Mouse (Mus musculus) kidney, adult 11 months (tissue): Measurements from ENCODE around the gene Krt12.

Source experiments
- DNase-seq: peaks from one replicate; pipeline ENCODE4 v3.0.0; 2022

The Krt12 gene

DNA sequence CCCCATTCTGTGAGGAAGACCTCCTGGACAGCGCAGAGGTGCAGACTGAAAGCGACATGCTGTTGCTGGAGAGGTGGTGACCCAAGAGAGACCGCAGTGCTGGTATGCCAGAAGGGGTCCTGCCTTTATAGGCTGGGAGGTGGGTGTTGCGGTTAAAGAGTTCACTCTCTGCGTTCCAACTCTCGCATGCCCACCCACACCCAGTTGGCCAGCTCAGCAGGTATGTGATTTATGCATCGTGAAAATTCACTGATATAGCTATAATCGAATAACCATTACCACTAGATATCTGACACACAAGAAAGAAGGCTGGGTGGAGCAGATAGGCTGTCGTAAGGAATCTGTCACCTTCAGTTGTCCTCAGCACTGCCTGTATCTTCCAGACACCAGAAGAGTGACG lies at the start of gene Krt12:
TSS of gene Krt12 (minus strand) at position 101 of the 400 bp plus-strand sequence.
- DNase-seq: no peak

DNA sequence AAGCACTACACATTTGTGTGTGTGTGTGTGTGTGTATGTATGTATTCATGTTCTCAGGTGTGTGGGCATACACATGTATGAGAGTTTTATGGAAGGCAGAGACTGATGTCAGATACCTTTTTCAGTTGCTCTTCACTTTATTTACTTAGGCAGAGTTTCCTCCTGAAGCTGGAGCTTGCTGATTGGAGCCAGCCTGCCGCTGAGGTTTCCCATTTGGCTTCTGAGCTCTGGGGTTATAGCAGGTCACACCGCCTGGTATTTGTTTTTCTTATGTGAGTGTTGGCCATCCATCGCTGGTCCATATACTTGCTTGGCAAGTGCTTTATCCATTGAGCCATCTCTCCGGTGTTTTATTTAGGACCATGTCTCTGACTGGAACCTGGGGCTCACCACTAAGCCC lies 47.2 kb upstream of the Krt12 start:
- DNase-seq: no peak

DNA sequence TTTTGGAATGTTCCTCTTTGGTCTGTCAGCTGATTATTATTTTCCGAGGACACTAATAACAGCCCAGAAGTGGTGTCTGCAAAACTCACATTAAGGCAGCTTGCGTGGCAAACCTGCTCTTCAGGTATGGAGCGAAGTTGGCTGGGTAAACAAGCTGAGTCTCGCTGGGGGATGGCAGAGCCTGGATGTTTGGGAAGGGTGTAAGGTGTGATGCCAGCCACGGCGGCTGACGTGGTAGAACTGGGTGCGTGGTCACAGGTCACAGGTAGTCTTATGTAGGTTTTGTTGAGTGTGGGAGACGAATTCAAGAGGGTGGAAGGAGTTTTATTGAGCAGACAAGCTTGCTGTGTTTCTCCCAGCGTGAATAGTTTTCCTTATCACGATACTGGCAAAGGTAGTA lies 46.5 kb upstream of the Krt12 start:
- no peak for DNase-seq

DNA sequence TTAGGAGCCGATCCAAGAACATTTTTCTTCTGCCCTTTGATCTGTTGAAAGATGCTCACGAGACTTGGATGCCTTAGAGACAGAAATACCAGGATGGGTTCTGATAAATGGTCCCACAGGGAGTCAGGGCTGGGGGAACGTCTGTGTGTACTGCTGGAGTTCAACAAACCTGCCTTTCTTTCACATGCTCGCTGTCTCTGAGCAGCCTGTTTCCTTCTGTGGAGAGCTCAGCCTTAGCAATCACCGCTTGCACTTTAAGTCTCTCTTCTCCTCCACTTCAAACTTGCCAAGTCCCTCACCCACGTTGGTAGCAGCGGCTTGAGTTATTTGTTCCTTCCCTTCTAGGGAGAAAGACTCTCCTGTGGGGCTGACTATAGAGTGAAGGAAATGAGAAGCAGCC lies 44.3 kb upstream of the Krt12 start:
- no peak for DNase-seq

DNA sequence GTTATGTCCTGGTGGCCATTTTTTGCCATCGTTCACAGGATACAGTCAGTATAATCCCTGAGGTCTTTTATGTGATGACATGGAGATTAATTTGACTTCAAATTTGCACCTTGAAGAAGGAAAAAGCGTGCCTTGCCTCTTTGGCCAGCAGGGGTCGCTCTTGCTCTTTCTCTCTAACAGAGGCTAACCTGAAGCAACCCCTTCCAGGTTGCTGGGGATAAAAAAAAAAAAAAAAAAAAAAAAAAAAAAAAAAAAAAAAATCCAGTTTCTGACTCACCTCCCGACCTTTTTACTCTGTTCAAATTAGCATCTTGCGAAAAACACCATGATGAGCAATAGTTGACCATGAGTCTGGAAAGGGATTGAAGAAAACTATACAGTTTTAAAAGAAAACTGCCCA lies 42.8 kb upstream of the Krt12 start:
- peak; percentile 58 for DNase-seq

DNA sequence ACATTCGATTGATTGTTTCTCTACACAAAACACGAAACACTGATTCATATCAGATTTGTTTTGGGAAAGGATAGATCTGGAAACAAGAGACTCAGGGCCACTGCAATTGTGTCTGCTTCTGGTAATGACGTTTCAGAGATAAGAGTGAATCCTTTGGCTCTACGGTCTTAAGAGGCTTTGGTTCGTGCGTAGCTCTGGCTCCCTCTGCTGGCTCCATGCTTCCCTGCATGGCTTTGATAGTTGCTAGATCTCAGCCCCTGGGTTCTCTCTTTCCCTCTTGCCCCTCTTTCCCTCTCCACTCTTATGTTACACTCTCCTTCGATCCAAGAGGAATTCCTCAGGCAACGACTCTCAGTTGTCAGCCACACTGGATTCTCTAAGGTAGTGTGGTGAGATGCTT lies 41.1 kb upstream of the Krt12 start:
- peak; percentile 35 for DNase-seq

DNA sequence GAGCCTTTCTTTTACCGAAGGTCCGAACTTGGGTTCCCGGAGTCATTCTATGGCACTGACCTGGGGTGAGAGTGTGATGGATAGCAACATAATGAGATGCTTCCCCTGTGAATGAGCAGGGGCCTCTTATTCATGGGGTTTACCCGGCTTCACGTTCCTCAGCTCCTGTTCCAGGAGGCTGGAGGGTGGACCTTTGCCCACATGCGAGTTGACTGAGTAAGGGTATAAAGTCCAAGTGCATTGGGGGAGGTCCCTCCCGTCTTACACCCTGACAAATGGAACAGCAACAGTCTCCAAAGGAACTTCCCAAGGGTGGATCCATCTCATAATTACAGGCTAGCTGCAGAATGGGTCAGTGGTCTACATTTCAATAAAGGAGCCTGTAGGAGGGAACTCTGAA lies 39.7 kb upstream of the Krt12 start:
- peak; percentile 88 for DNase-seq

DNA sequence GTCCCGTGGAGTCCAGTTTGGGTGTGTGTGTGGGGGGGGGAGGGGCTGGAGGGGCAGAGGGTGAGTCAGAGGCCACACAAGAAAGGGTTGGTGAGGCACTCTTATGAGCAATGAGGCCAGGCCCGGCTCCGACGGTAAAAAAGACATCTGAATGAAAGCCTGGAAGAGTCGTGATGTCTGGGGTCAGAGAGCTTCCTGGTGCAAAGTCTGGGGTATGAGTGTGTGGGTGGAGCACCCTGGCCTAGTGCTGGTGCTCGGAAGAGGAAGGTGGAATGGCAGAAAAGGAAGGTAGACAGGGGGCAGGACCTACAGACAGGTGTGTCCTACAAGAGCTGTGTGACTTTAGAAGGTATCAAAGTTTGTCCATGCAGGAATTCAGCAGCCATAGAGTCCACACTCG lies 36.8 kb upstream of the Krt12 start:
- DNase-seq: no peak

DNA sequence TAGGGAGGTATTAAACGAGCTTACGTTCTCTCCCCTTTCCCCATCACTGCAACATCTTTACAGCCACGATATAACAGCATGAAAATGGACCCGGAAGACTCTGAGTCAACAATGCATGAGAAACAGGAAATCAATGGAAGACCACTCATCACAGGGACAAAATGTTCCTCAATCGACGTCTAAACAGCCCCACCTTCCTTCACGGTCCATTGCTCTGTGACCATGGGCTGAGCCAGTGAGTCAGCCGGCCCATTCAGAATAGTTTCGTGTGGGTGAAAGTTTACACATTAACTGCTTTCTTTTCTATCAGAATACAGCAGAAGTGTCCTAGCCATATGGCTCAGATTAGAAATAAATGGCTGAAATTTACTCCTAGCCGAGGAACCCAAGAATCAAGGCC lies 32.7 kb upstream of the Krt12 start:
- peak; percentile 24 for DNase-seq

DNA sequence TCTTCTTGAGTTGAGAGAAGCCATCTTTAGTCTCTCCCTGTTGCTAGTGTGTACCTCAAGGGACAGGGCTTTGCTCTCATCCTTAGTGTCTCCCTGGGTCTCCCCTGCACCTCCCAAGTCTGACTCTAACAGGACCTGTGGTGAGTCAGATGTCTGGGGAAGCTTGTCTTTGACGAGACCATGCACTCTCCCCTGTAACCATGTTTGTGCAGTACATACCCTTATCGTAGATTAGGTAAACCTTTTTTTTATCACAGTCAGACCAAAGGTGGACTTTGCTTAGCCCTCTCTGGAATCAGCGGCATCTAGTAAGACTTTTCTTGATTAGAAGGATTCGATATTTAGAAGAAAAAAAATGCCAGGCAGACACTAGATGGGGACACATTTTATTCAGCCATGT lies 32.0 kb upstream of the Krt12 start:
- no peak for DNase-seq

DNA sequence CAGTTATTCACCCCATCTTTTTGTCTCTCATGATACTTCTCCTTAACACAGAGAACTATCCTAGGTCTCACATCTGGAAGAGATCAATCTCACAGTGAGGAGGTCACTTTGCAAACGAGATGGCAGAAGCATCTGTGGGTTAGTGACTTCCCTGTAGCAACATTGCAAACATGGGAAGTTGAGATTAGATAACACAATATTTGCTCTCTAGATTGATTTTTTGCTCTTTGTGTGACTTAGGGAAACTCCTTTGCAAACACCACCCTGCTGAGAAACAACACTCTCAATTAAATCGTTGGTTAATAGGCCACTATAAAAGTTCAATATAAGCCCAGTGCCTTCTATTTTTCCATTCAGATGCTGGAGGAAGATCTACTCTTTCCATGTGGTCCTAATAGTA lies 26.7 kb upstream of the Krt12 start:
- no peak for DNase-seq

DNA sequence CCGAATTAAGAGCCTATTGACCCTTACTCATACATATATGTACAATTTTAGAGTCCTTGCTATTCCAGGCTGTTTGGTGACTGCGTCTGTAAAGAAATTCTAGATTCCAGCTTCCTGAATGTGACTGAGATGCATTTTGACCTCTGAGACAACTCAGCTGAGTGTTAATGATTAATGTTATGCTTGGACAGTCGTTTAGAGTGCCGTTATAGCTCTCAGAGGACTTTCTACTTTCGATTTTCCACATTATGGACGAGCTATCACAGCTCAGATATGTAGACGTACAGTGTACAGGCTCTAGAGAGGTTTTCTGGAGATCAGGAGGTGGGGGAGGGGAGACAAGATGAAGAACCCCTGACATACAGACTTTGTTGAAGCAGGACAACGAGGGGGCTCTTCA lies 19.2 kb upstream of the Krt12 start:
- peak; percentile 15 for DNase-seq

DNA sequence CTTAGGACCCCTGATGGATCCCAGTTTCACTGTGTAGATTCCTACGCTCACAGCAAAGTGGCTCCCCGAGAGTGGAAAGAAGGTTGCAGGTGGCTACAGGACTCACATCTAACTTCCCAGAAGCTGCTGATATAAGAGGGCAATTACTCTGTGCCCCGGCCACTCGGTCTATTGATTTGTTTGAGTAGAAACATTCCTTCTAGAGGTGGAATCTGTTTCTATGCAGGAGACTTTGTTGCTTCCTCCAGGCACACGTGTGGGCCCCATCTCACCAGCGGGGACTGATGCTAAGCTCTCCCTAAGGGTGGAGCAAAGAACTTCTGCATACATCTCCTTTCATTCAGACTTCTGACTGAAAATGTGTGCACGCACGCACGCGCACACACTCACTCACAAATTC lies 17.4 kb upstream of the Krt12 start:
- no peak for DNase-seq

DNA sequence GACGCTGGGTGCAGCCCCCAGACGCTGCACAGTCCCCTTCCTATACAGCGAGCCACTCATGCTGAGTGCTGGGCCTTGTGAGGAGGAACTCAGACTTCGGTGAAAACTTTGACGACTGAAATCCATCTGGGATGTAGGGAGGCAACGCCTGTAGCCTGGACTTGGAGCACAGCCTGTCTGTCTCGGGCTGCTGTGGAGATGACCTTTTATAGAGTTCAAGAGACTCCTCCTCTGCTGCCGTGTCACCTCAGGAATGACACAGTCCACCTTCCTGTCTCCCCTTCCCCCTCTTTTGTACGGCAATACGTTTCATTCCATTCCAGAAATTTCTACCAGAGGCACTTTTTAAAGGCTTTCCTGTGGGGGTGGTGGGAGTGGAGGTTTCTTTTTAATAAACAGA lies 15.9 kb upstream of the Krt12 start, which contains the start of gene Krt20:
TSS of gene Krt20 (minus strand) at position 179 of the 400 bp plus-strand sequence.
- no peak for DNase-seq

DNA sequence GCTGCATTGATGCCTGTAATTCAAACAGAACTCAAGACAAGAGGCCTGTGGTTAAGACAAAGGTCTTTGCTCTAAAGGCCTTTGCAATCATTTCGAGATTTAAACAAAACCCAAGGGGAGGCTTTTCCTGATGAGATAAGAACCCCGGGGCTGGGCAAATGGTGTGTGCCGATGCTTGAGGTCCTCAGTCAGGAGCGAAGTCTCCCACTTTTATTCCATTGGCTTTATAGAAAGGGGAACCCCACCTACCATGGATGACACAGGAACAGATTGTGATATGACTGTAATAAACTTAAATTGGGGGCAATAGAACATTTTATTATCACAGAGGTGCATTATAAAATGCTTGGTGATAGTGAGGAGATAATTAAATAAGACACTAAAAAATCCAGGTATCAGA lies 14.6 kb upstream of the Krt12 start:
- no peak for DNase-seq

DNA sequence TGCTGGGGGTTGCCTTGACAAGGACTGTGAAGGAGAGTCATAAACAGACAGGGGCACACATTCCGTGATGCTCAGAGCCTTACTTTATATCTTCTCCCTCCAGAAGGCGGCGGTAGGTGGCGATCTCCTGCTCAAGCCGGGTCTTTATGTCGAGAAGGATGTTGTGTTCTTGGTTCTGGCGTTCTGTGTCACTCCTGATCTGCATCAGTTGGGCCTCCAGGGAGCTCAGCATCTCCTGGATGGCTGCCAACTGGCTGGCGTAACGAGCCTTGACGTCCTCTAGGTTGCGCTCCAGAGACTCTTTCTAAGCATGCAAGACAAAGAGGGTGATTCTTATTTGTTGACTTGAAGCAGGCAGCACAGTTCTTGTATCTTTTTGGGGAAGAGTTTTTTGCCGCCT lies 8.6 kb upstream of the Krt12 start:
- peak; percentile 36 for DNase-seq

DNA sequence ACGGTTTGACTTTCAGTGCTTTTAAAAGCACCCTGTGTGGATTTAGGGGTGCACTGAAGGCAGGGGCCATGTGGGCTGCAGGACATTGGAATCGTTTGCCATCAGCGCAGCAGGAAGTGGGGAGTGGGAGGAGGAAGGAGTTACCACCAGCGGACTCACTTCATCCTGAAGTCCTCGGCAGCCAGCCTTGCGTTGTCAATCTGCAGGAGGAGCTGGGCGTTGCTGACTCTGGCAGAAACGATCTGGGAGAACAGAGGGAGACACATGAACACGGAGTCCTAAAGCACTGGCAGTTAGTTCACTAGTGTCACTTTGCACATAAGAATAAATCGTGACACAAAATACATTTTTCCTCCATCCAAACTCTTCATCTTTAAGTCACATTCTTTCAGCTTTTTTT lies 1.5 kb downstream of the Krt12 start:
- no peak for DNase-seq

DNA sequence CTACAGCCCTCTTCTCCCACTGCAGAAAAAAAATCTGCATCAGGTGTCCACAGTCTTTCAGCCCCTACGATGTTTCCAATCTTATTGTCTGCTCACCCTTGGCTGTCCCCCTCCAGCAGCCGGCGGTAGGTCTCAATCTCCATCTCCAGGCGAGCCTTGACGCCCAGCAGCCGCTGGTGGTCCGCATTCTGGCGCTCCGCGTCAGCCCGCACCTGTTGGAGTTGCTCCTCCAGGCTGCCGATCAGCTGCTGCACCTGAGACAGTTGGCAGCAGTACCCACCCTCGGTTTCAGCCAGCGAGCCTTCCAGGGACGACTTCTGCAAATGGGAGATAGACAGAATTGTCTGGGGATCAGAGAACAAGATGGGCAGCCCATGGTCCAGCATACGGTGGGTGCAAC lies 4.2 kb downstream of the Krt12 start:
- DNase-seq: no peak

DNA sequence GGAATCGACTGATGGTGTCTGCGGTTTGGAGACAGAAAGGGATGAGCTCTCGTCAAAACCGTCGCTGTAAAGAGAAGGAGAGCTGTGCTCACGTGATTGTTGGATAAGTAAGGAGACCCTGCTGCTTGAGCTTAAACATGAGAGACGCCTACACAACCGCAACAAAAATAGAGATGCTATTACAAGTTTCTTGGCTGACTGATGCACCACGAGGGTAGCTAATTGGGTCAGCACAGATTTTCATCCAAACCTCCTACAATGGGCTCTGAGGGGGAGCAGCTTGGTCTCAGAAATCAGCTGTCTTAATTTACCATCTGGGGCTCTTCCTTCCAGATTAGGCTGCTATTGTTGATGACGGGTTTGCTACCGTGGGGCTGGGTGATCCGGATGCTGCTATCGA lies 5.2 kb downstream of the Krt12 start:
- no peak for DNase-seq

DNA sequence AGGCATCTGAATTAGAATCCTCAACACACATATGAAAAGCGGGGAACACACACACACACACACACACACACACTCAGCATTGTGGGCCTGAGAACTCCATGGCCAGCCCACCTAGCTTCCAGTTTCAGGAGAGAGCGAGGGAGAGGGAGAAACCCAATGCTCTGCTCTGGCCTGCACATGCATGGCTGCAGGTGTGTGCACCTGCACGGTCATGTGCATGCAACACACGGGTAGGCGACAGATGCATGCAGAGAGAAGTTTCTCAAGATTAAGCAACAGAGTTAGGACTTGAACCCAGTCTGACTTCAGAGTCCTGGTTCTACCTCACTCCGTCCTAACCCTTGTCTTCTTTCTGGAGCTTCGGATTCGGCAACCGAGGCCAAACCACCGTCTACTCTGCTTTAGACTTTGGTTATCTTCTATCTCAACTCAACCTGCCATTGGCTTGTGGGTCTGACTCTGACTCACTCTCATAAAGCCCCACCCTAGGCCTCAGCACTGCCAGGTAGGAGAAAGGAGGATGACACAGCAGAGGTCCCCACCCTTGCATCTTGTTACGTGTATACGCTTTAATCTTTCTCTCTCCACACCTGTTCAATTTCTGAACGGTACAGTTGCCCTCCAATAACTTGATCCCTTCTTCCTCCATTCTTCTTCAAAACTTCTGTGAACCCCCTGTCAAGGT lies 7.5 kb downstream of the Krt12 start:
- no peak for DNase-seq

DNA sequence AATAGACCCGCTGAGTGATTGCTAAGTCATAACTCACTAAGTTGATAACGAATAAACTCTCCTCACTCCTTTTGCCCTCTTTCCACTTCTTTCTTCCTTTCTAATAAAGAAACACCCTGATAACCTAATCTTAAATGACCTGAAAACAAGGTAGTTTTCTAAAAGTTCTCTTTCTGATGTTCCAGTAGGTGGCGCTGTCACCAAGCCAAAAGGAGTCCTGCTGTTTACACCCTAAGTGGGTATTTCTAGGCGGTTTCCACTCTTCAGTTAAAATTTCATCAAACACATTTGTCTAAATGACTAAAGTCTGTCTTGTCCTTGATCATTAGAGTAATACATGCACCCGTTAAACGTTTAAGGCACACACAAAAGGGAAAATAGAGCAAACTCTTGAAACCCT lies 8.8 kb downstream of the Krt12 start:
- no peak for DNase-seq

DNA sequence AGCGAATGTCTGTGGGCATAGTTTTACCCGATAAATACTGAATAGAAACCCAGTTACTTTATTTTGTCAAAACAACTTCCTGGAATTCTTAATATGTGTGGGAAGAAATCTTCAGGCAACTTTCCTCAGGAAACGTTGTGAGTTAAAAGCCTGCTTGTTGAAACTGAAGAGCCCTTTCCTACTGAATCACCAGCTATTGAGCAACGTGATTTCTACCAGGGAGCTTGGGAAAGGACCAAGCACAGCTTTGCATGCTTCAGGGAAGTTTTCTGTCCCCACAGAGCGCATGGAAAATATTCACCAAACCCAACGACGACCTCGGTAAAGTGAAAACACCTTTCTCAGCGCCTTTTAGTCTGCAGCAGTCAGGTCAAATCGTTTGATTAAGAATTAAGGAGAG lies 15.9 kb downstream of the Krt12 start:
- no peak for DNase-seq

DNA sequence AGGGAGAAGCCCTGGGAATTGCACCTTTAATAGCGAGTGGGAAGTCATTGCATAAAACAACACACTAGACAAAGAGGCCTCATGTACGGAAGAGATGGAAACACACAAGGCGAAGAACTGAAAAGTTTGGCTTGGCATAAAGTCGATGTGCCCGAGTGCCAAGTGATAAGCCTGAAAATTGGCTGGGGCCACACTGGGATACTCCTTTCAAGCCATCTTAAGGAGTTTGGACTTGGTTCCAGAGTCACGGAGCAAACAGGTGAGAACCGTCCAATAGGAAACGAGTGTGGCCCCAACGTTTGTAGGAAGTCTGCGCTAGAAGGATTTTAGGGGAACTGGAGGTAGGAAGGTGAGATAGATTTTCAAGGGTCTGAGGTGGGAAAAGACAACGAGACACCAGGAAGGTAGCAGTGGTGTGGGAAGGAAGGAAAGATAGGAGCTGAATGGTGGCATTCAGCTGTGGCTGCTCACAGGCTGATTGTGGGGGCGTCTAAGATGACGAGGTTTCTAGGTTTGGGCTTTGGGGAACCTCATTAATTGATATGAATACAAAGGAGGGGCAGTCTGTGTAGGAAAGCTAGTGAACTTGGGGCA lies 22.0 kb downstream of the Krt12 start:
- DNase-seq: no peak

DNA sequence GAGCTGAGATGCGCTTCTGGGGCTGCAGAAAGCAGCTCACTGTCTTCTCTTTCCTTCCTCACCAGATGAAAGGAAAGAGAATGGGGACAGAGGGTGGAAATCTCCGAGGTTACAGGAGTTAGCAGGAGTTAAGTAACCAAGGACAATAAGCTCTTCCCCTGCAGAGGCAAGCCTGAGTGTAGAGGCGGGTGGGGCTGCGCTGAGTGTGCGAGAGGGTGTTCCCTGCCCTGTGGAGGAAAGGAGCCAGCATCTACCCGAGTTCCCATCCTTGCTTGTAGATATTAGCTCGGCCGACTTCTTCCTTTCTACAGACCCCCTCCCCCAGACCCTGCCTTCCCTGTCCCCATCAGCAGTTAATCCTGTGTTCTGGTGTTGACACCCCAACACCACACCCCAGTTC lies 23.2 kb downstream of the Krt12 start:
- DNase-seq: no peak

DNA sequence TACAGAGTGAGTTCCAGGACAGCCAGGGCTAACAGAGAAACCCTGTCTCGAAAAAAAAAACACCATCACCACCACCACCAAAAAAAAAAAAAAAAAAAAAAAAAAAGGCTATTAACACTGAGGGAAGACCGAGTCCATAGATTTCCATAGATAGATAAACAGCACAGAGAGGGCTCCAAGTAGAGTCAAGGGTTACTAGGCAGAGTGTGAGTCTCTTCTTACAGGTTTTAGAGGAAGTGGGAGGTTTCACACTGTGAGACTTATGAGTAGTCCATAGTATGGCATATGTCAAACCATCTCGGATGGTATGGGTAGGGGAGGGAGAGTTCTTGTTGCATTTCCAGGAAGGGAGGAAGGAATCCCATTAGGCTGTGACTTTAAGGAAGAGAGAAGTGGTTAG lies 24.0 kb downstream of the Krt12 start:
- no peak for DNase-seq
